Mouse (Mus musculus) adrenal gland, adult 8-10 months (tissue): Measurements from ENCODE around the gene Ppm1a. TPM values are rescaled to one million over a fixed set of nuclear protein-coding genes. Genes with fewer than 3 reads are reported as not detected.

ENCODE experiments used
- DNase-seq: peaks from one replicate; pipeline ENCODE4 v3.0.0; 2022
- total RNA-seq, 4 experiments: library from RNA; stranded (reverse); gene quantifications; 2 replicates each; pipeline ENCODE4 v1.2.4; 2022

Gene Ppm1a
- 100 to 1,000 TPM; 249 to 301 (median 265) TPM for total RNA-seq

DNA sequence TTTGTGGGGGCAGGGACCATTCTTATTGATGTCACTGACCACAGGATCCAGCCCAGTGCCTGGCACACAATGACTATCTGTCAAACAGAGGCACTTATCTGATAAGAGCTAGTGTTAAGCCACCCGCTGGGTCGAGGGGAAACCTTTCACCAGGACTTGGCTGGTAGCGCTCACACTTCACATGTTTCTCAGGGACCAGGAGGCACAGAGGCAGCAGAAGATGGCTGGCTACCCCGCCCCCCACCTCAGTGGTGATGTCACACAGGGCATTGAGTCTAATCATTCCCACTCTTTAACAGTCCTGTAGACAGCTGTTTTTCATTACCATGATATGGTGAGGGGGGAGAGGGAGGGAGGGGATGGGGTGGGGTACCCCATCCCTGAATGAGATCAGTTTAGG is at the start of gene Ppm1a:
Gene Ppm1a, plus strand, starts transcription at position 370 of the 400 bp plus-strand sequence.
- DNase-seq: no peak

DNA sequence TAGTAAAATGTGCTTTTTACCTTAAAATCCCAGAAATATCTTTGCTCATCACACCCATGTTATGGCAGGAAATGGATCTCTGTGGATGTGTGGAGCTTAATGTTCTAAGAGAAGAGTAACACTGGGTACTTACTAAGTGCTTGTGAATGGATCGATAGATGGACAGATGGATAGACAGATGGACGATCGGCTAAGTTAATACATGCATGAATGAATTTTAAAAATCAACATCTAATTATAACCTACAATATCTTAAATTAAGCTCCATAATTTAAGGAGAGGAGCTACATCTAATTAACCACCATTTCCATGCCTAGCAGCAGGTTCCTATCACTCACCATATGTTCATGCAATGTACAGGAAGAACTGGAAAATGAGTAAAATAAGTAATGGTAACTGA is 47.3 kb upstream of the Ppm1a start:
- no peak for DNase-seq

DNA sequence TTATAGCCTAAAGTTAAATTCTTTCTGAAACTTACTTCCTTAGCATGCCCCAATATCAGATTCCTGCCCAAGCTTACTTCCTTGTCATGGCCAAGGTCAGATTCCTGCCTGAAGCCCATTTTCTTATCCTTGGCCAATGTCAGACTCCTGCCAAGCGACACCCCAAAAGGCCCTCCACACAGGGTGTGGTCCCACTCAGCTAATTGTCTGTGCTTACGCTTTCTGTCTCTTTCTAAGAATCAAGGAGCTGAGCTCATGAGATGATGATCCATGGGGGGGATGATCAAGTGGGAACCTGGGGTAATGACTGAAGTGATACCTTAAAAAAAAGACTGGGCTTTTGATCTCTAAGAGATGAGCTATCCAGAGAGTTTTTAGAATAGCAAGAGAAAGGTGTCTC is 42.4 kb upstream of the Ppm1a start:
- no peak for DNase-seq

DNA sequence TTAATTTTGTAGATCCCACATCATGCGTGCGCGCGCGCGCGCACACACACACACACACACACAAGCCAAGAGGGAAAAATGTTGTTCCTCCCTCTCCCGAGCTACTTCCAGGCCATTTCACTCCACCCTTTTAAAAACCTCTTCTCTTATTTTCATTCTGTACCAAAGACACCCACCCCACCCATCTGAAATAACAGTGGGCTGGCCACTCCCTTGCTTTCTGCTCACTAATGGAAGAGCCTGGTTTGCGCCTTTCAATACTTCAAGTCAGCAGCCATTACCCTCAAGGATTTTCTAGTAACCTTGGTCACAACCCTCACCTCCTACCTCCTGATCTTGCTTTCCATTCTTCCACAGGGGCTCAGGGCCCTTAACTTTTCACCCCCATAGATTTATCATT is 41.4 kb upstream of the Ppm1a start:
- DNase-seq: no peak

DNA sequence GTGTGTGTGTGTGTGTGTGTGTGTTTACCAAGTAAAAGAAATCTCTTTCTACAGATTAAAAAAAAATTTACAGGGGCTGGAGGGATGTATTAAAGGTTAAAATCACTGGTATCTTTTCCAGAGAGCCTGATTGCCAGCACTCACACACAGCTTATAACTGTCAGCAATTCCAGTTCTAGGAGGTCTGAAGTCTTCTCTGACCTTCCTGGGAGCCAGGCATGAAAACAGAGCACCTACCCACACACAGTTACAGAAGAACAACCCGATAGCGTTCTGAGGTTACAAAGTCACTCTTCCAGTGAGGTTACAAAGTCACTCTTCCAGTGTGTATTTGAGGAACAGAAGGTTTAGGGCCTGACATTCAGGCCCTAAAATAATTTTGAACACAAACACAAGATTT is 38.2 kb upstream of the Ppm1a start:
- DNase-seq: no peak

DNA sequence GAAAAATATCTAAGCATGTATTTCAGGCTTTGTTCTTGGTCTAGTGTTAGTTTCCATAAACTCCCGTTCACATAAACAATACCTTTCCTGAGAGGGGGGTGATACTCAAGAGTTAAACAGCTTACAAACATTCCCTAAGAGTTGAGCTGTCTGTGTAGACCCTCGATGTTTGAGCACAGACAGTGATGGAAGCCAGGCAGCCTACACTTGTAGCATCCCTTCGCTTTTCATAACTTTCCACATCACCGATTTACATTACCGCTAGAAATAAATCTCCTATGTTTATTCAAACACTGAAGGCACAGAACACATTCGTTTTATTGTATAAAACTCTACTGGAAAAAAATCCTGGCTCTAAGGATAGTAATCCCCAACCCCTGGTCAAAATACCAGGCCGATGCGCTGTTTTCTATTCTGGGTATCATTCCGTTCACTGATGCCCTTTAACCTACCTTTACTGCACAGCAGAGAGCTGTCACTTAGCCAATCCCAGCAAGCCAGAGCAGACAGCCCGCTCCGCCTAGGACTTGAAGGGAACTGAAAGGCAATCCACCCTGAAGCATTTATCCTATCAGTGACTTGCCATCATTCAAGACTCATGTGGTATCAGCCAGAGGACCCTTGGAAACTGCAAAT is 37.7 kb upstream of the Ppm1a start:
- DNase-seq: no peak

DNA sequence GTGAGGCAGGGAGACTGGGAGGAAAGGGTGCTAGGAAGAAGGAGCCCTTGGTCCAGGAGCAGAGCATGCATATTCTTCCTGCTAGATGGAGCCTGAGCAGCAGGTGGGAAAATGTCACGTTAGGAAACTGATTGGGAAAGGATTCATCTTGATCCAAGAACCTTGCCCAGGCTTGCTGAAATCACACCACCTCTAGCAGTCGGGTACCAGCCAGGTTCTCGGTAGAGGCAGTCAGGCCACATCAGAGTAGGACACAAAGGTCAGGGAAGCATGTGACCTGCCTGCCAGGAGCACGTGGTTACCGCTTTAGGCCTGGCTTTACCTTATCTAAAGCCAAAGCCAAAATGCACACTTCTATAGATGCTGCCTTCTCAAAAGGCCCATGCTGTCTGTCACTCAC is 35.5 kb upstream of the Ppm1a start:
- no peak for DNase-seq

DNA sequence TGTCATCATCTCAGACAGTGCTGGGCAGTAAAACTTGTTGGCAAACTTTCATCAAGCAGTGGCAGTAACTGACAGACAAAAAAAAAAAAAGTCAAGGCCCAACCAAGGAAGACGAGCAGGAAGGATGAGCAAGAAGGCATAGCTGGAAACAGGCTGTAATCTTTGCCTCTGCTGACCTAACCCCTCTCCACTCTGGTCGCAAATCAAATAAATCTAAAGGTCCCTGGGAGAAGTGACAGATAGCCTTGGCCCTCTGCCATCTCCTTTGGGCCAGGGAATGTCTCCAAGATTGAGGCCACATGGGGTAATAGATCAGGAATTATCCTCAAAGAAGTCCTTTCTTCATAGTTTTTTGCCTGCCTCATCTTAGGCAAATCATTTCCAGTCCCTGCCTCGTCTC is 33.3 kb upstream of the Ppm1a start:
- DNase-seq: peak; percentile 96

DNA sequence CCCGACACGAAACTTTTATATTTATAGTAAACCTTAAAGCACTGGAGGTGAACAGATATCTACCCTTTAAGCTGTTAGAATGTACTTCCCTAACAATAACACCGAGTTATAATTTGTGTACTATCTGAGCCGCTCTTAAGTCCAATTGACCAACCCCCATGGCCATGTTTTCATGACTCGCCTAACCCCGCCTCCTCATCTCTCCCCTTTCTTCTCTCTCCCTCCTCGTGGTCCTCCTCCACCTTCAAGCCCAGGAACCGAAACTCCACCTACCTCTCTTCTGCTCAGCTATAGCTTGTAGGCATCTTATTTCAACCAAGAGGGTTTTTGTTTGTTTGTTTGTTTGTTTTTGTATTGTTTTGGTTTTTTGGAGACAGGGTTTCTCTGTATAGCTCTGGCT is 30.2 kb upstream of the Ppm1a start:
- no peak for DNase-seq

DNA sequence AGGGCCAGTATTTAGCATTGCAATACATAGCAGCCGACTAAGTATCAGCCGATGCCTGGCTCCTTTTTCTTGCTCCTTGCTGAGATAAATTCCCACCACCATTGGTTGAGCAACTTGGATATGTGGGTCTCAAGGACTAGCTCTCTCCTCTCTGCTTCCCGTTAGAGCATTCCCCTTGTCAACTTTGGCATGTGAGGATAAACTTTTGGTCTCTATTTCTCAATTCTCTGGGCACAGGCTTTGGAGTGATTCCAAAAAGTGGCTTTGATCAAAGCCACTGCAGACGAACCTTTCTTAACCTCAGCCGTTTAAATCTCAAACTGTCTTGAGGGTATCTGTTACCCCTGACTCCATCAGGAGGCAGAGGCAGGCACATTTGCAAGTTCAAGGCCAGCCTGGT is 29.6 kb upstream of the Ppm1a start:
- DNase-seq: no peak

DNA sequence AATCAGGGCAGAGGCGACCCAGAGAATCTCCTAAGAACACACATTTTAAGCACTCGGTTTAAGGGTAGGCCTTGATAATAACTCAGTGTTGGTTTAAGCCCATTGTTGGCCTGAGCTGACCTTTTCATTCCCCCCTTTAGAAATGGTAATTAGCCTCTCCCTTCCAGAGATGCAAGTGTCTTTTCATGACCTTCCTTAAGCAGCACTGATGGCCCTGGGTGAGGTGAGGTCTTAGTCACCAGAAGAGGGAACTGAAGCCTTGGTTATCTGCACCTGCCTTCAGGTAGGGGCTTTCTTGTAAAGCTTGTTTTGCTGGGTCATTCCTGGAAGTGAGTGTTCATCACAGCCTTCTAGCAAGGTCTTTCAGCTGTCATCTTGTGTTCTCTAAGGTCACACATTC is 23.1 kb upstream of the Ppm1a start:
- DNase-seq: no peak

DNA sequence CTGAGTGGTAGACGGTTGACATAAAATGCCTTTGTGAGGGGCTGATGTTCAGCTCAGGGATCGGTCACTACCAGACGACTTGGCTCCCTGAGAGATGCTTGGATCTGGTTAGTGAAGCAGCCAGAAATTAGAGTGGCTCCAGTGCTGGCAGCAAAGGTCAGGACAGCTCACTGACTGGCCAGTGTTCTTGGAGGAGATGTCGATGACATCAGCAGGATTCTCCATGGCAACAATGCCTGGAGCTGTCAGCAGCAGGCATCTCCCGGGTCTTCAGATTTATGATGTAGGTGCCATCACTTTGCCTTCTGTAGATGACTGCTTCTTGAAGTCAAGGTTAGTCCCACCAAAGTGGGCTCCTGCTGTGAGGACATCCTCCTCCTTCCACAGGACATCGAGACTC is 16.1 kb upstream of the Ppm1a start:
- DNase-seq: no peak

DNA sequence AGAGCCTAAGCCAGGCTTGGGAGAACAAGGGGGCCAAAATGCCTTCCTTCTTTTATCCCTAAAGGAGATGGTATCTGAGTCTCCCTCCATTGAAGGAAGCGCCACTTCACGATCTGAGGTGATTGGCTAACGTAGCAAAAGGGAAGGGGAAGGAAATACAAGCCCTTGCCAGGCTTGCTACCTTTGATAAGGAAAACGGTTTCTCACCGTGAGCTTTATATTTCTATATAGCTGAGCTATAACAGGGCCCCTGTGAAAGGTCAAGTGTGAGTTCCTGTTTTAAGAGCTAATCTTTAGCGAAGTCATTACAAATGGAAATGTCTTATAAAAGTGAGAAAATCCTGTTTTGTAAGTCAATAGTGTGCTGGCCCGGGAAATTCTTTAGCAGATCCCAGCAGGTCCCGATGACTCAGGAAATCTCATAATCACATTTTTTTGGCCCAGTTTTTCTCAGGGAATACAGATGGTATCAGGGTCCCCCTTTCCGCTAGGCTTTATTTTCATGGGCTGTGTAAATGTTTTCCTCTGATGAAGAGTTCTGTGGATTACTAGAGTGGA is 12.4 kb upstream of the Ppm1a start:
- DNase-seq: no peak

DNA sequence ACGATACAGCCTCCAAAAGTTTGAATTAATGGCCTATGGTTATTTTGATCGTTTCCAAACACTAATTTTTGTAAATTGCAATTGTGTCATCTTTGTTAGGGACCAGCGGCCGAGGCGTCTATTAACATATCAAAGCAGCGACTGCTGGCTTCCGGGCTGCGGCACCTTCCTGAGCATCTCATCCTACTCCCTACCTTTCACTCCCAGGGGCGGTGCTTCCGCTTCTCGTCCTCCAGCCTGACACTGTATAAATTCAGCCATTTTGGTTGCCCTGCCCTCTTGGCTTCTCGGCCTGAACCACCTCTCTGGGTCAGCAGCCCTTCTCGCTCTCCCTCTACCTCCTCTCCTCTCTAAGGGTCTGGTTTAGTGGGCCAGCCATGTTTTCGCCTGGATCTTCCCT is 11.8 kb upstream of the Ppm1a start:
- DNase-seq: no peak

DNA sequence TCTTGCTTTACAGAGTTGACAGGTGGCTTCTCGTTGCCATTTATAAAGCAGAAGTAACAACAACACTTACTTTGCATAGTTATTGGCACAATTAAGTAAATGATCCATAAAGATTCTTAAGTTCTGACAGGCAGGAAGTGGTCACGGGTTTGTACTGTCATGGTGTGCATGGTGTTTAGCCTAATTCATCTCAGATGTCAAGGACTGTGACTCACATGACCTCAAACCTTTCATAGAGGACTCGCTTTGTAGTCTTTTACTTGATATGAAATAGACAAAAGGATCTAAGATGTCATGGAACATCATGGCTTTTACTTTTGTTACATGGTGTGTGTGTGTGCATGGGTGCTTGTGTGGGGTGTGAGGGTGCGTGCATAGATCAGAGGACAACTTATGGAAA is 8.9 kb upstream of the Ppm1a start:
- no peak for DNase-seq

DNA sequence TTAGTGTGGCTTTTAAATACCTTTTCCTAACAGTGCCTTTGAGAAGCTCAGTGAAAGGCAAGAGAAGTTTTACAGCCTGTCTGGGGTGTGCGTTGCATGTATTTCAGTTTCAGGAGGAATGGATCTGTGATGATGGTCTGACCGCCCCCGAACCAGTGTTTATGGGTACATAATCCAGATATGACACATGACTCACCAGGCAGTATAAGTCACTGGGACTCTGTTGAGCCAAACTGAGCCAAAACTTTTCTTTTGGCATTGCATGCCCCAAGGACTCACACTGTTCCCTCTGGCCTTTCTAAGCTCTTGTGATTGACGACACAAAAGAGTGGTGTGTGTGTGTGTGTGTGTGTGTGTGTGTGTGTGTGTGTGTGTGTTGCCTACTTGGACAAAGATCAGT is 8.4 kb upstream of the Ppm1a start:
- DNase-seq: peak; percentile 70

DNA sequence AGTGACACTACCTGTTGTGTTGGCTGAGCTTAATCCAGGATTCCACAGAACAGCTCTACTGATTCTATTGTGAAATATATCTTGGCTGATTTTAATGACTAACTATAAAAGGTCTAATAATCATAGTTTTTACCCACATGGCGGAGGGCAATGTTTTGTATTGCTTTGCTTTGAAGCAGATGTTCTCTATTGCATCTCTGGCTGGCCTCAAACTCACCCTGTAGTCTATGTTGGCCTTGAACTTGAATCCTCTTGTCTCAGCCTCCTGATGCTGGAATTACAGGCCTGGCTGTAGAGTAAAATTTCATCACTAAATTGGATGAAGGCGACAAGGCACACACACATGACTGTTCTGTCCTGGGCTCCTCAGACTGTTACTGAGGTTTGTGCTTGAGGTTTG is 7.8 kb upstream of the Ppm1a start:
- no peak for DNase-seq

DNA sequence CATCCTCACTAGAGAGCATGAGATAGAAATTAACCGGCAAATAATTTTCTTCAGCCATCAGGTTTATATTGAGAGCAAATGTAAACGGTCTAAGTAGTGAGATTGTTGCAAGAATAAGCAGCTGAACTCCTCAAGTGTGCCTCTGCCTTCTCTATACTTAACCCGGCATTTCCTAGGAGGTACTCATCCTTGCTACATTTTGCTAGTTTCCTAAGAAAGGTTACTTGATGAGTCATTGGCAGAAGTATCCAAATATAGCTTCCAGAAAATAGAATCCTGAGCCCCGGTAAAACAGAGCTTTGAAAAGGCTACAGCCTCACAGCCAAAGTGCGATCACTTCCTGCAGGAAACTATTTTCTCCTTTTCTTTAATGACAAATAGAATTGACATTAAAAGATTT is 7.2 kb upstream of the Ppm1a start:
- no peak for DNase-seq

DNA sequence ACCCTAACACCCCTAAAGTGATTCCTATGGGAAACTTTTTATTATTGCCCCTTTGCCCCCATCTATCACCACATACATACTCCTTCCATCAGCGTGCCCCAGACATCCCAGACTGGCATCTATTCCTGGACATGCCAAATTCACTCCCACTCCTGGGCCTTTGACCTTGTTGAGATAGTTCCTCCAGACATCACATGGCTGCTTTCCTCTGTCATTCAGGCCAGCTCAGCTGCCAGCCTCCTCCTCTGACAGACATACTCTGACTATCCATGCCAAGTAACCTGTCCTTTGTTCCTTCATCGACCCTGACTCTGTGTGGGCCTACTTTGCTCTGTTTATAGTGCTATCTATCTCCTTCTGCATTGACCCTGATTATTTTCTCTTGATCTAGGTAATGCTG is 6.6 kb upstream of the Ppm1a start:
- DNase-seq: no peak

DNA sequence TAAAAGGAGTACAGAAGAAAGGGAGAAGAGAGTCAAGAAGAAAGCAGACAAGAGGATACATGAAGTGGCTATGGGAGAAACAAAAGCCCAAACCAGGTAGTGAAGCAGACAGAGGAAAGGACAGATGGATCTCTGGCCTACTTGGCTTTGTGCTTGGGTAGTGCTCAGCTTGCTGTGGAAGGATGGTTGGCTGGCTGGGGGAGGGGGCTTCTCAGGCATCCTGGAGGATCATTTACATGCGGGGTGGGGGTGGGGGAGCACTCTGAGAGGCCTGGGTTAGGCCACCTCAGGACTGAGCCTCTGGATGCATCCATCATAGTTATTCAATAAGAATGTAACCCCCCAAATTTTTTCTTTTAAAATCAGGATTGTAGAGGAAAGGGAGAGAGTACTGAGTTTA is 341 bp downstream of the Ppm1a start:
- no peak for DNase-seq

DNA sequence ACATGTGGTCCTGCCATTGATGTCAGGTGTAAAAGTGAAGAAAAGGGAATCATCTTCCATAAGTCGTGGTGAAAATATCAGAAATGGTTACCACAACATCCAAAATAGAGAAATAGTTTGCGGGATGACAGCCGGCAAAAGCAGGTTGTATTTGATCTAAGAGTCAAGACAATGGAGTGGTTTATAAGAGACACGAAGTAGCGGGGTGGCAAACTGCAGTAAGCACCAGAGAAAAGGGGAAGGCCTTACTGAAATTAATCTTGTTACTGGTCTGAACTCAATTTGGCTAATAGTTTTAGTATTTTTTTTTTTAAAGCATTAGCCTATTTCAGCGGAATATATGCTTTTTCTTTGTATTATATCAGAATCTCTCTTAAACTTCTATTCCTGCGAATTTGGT is 2.7 kb downstream of the Ppm1a start:
- no peak for DNase-seq

DNA sequence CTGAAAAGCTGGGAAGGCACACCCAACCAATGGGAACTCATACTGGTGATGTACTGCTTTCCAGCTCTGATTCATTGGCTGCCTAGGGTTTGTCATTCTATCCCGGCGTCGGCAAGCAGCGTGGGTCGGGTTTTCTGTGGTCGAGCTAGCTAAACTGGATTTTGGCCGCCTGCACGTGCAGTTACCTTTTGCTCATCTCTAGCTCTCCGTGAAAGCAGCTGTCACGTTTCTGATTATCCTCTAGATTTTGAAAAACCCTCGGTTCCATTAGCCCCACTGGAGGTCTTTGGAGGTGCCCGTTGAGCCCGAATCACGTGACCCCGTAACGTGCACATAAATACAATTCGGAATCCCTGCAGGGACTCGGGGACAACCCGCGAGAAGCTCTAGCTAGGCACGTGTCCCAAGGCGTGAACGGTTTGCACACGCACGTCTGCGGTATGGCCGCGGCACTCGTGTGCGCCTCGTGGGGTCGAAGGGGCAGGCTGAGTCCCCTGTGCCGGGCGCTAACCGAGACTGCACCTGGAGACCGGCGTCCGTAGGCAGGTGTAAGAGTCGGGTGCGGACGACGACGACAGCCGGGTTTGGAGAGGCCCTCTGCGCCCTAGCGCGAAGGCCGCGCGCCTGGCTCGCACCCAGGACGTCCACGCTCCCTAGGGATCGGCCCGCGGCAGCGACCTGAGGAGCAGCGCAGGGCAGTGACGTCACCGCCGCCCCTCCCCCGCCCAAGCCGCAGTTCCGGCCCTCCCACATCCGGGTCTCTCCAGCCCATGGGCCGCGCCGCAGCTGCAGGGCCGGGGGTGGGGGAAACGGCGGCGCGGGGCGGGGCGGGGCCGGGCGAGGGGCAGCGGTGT is 3.3 kb downstream of the Ppm1a start:
- DNase-seq: peak; percentile 90

DNA sequence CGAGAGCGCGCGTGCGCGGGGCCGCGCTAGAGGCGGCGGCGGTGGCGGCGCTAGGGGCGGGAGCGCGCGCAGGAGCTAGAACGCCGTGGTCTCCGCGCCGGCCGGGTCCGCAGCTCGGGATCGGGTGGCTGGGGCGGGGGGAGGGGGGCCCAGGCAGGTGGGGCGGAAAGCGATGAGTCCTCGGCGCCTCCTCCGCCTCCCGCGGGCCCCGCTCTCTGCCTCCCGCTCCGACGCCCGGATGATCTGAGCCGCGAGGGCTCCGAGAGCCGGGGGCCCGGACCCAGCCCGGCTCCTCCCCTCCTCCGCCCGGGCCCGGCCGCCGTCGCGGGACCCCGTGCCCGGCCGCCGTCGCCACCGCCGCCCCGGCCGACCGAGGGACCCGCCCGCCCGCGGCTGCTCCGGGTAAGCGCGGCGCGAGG is 4.0 kb downstream of the Ppm1a start:
- DNase-seq: no peak

DNA sequence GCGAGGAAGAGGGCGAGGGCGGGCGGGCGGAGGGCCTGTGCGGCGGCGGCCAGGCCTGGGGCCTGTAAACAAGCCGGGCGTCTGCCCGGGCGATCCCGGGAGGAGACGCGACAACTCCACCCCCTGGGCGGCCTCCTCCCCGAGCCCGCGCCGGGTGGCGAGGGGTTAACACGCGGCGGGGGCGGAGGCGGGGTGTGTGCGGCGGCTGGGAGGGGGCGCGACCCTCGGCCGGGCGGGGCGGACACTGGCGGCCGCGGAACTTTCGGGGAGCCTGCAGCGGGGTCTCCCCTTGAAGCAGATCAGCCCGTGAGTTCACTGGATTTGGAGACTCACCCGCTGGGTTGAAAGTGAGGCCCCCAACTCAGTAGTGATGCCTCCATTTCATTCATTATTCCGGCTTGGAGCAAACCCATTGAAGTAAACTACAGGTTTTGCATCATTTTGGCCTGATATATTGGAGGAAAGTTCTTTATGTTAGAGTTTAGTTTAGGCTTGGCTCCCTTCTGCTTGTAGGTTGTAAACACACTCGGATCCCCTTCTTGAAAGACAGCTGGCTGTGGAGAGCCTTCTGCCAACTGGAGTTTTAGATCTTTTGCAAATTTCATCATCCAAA is 4.5 kb downstream of the Ppm1a start:
- DNase-seq: peak; percentile 50
